Mouse (Mus musculus) lung, adult 2 months (tissue): ENCODE results near the gene Gm17783.

ENCODE experiments used
- CTCF ChIP-seq: fragments of 200-500 bp; IDR thresholded peaks from 2 replicates; pipeline ENCODE4 v1.5.1; 2011; ENCODE audit warnings: mild to moderate bottlenecking, low read length, control low read depth; ENCODE audit not compliant: insufficient read depth
- POLR2A ChIP-seq: fragments of 200-500 bp; IDR thresholded peaks from 2 replicates; pipeline ENCODE4 v1.6.1; 2011; ENCODE audit warnings: low read depth, mild to moderate bottlenecking, control low read depth, low read length, borderline replicate concordance; ENCODE audit errors: extremely low read depth

DNA sequence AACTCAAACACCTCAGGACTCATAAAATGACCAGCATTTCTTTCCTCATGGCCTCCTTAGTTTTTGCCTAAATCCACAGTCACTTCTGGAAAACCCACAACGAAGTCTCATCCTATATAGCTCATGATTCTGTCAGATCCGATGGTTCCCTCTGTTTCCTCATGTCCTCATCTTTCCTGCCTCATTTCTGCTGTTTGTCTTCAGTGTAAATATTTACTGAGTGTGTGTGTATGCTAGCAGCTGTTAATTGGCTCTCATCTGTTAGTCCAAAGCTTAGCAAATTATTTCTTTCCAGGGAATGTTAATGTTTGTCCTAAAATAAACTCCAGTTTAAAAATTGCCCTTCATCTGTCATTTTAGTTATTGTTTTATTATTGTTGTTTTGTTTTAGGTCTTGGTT is 19.7 kb upstream of the Gm17783 start:
- TF ChIP-seq POLR2A, result no peak
- no peak for TF ChIP-seq CTCF
